Mouse (Mus musculus) C2C12 (cell line): ENCODE results near the gene Samm50.

Source experiments
- CEBPB ChIP-seq: IDR thresholded peaks from one replicate; pipeline ENCODE4 v1.6.1; 2011; ENCODE audit warnings: low read depth, mild to moderate bottlenecking, control low read depth, moderate library complexity
- CTCF ChIP-seq: IDR thresholded peaks from one replicate; pipeline ENCODE4 v1.5.1; 2011; ENCODE audit not compliant: control insufficient read depth, insufficient read depth, insufficient read length
- FOSL1 ChIP-seq: IDR thresholded peaks from one replicate; pipeline ENCODE4 v1.8.0; 2011; ENCODE audit warnings: mild to moderate bottlenecking, low read length; ENCODE audit not compliant: poor library complexity, insufficient read depth, severe bottlenecking
- MAX ChIP-seq: IDR thresholded peaks from one replicate; pipeline ENCODE4 v1.6.1; 2011; ENCODE audit warnings: mild to moderate bottlenecking, control low read depth
- MYOD1 ChIP-seq: IDR thresholded peaks from one replicate; pipeline ENCODE4 v1.6.1; 2011; ENCODE audit warnings: low read depth; ENCODE audit not compliant: control insufficient read depth, insufficient read length
- MYOG ChIP-seq: IDR thresholded peaks from one replicate; pipeline ENCODE4 v1.6.1; 2011; ENCODE audit not compliant: control insufficient read depth, insufficient read length; ENCODE audit errors: extremely low read depth
- USF1 ChIP-seq: IDR thresholded peaks from one replicate; pipeline ENCODE4 v1.6.1; 2011; ENCODE audit warnings: low read depth, mild to moderate bottlenecking, control low read depth, moderate library complexity

DNA sequence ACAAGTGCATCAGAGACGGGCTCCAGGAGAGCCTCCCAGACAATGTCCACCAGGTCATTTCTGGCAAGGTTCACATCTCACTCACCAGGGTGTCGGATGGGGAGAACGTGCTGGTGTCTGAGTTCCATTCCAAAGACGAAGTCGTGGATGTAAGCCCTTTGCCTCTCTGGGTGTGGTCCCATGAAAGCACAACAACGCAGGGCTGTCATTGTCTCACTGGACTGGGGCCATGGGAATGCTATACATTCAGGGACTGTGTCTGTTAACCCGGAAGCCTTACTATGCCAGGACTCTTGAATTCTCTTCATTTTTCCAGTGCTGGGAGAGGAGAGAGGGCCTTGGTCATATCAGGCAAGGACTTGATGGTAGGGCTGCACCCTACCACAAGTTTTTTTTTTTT is 20.9 kb upstream of the Samm50 start:
- TF ChIP-seq CTCF (no peak), USF1 (no peak), MYOD1 (no peak), MYOG (no peak), MAX (no peak), CEBPB (no peak), FOSL1 (no peak)
